12 mouse cellular contexts compared by ENCODE assay signal in genomic region chr14:54995457-54996138, GRCm38 (mm10). TPM values are rescaled to one million over a fixed set of nuclear protein-coding genes. Genes with fewer than 3 reads are reported as not detected.
DNase-seq lines count a peak whose midpoint lies in the region; ATAC-seq lines count a peak whose summit lies in the region.
"Had no signal": no experiment of that assay in that cellular context is flagged by ENCODE, and none has a peak within 500 bp of the region (broad histone marks: within the 10 kb centered on the region; RNA-seq: fewer than 3 reads in every experiment).

No protein-coding gene starts in this region.

- peaks cover 21% of the 10 kb centered on the region for H3K4me1 ChIP-seq in heart, embryonic 11.5 days (ENCODE audit: control insufficient read depth, insufficient read depth, low read length)

- peak overlapping the region; percentile 99 for H3K27ac ChIP-seq in heart, embryonic 11.5 days (ENCODE audit: low read depth, low read length)
- H3K27ac ChIP-seq: macrophage had no signal

- intact Hi-C loops in left cerebral cortex, postnatal 10 days (cut with DNase I), result loop anchor here (5.0 kb wide), 1 partner anchor 83 kb away; the partner anchor contains the start of gene Slc22a17

- 35% methylated on average over 14 of the region's 14 CpGs for WGBS in heart, embryonic 11.5 days (ENCODE audit: insufficient replicate concordance)

- peaks cover 7% of the 10 kb centered on the region; the same call in 1 of the 2 replicates for H3K27me3 ChIP-seq in heart, embryonic 11.5 days (ENCODE audit: control insufficient read depth, insufficient read depth, low read length)

- H3K4me2 ChIP-seq in heart, embryonic 11.5 days, result peak overlapping the region; percentile 70

- ATAC-seq in heart, embryonic 11.5 days (replicated peaks; ENCODE audit: insufficient number of reproducible peaks, low FRiP score, low TSS enrichment), result no peak
- ATAC-seq in erythroid progenitor cell, adult 5-6 weeks (replicated peaks; ENCODE audit: low FRiP score, poor library complexity, severe bottlenecking), result no peak

- H3K9me3 ChIP-seq in heart, embryonic 11.5 days (replicated peaks; ENCODE audit: control insufficient read depth, low read length), result no peaks in the 10 kb centered on the region

- peak overlapping the region; percentile 59 for H3K9ac ChIP-seq in heart, embryonic 11.5 days (ENCODE audit: low read depth, low read length)

- no peak for DNase-seq in heart, adult 9 months (ENCODE audit: low spot score in 2 of 2)
- peak; percentile 34 to 42 for DNase-seq in frontal cortex, postnatal 36 days (ENCODE audit: low spot score in 2 of 2)
- peak; percentile 42 to 60 for DNase-seq in left cerebral cortex, postnatal 10 days (ENCODE audit: extremely low spot score in 1 of 2, low spot score in 2 of 2)
- peak; percentile 44 for DNase-seq in right cerebral cortex, adult 18-20 months
- no peak for DNase-seq in thymus, postnatal 0 days (ENCODE audit: low spot score)
- DNase-seq in kidney, postnatal 10 days, result no peak
- DNase-seq: adrenal gland, postnatal 14 days had no signal

- H3K4me3 ChIP-seq in heart, embryonic 11.5 days (ENCODE audit: low read depth, low read length), result peak overlapping the region; percentile 18; the same call in 1 of the 2 replicates

- no peaks in the 10 kb centered on the region for H3K36me3 ChIP-seq in heart, embryonic 11.5 days (ENCODE audit: control insufficient read depth, insufficient read depth, low read length)

RNA-seq across cellular contexts. Expression of gene Myh7, which starts 1.2 kb away (rescaled TPM):
- polyA plus RNA-seq in heart, embryonic 11.5 days (2014; fragmentation: Nextera tagmentation; extraction: Ambion mirVana), result 3,446 and 4,122 TPM in 2 replicates
- 1 to 10 TPM; 5.4 to 5.5 TPM for total RNA-seq in left cerebral cortex, postnatal 10 days (2021)
- 0.49 and 0.55 TPM in 2 replicates for polyA plus RNA-seq in thymus, postnatal 0 days (2015; fragmentation: Nextera tagmentation; extraction: Ambion mirVana)
- total RNA-seq in erythroid progenitor cell, adult 5-6 weeks (2015; ENCODE audit: low replicate concordance), result not detected in 2 replicates
- total RNA-seq in erythroid progenitor cell, adult 5-6 weeks (2017; ENCODE audit: low replicate concordance), result not detected in 2 replicates
- polyA plus RNA-seq: macrophage had no signal

RNA-seq across cellular contexts. Expression of gene Gm17428, which starts 18.9 kb away (rescaled TPM):
- not detected in 2 replicates for polyA plus RNA-seq in heart, embryonic 11.5 days (2014; fragmentation: Nextera tagmentation; extraction: Ambion mirVana)
- total RNA-seq in left cerebral cortex, postnatal 10 days (2021), result not detected
- polyA plus RNA-seq in thymus, postnatal 0 days (2015; fragmentation: Nextera tagmentation; extraction: Ambion mirVana), result not detected in 2 replicates
- total RNA-seq in erythroid progenitor cell, adult 5-6 weeks (2015; ENCODE audit: low replicate concordance), result not detected in 2 replicates
- total RNA-seq in erythroid progenitor cell, adult 5-6 weeks (2017; ENCODE audit: low replicate concordance), result not detected in 2 replicates
- total RNA-seq: adrenal gland, postnatal 14 days; heart, postnatal 10 days had no signal
- polyA plus RNA-seq: macrophage; stomach, embryonic 16.5 days had no signal

RNA-seq across cellular contexts. Expression of gene Ngdn, which starts 19.7 kb away (rescaled TPM):
- polyA plus RNA-seq in heart, embryonic 11.5 days (2014; fragmentation: Nextera tagmentation; extraction: Ambion mirVana), result 60.3 and 62.1 TPM in 2 replicates
- 10 to 100 TPM; 21.5 to 26.8 TPM for total RNA-seq in left cerebral cortex, postnatal 10 days (2021)
- 128 and 129 TPM in 2 replicates for polyA plus RNA-seq in thymus, postnatal 0 days (2015; fragmentation: Nextera tagmentation; extraction: Ambion mirVana)
- total RNA-seq in erythroid progenitor cell, adult 5-6 weeks (2015; ENCODE audit: low replicate concordance), result 15.1 TPM in 2 replicates
- total RNA-seq in erythroid progenitor cell, adult 5-6 weeks (2017; ENCODE audit: low replicate concordance), result 4.4 and 10.7 TPM in 2 replicates

RNA-seq across cellular contexts. Expression of gene Myh6, which starts 28.9 kb away (rescaled TPM):
- 2,306 and 2,903 TPM in 2 replicates for polyA plus RNA-seq in heart, embryonic 11.5 days (2014; fragmentation: Nextera tagmentation; extraction: Ambion mirVana)
- 1 to 10 TPM; 2.2 to 3.8 TPM for total RNA-seq in left cerebral cortex, postnatal 10 days (2021)
- polyA plus RNA-seq in thymus, postnatal 0 days (2015; fragmentation: Nextera tagmentation; extraction: Ambion mirVana), result 0.34 and 0.35 TPM in 2 replicates
- total RNA-seq in erythroid progenitor cell, adult 5-6 weeks (2015; ENCODE audit: low replicate concordance), result not detected in 2 replicates
- not detected in 2 replicates for total RNA-seq in erythroid progenitor cell, adult 5-6 weeks (2017; ENCODE audit: low replicate concordance)
- polyA plus RNA-seq: macrophage had no signal

RNA-seq across cellular contexts. Expression of gene Cmtm5, which starts 59.5 kb away (rescaled TPM):
- polyA plus RNA-seq in heart, embryonic 11.5 days (2014; fragmentation: Nextera tagmentation; extraction: Ambion mirVana), result 0.49 and 0.90 TPM in 2 replicates
- 10 to 100 TPM; 23.5 to 25.2 TPM for total RNA-seq in left cerebral cortex, postnatal 10 days (2021)
- polyA plus RNA-seq in thymus, postnatal 0 days (2015; fragmentation: Nextera tagmentation; extraction: Ambion mirVana), result 0.22 TPM in 1 of 2 replicates, not detected in the other
- not detected in 2 replicates for total RNA-seq in erythroid progenitor cell, adult 5-6 weeks (2015; ENCODE audit: low replicate concordance)
- total RNA-seq in erythroid progenitor cell, adult 5-6 weeks (2017; ENCODE audit: low replicate concordance), result not detected in 2 replicates
- polyA plus RNA-seq: macrophage had no signal

Comparison
In these comparisons a context has a peak if more than half of its experiments do, and no peak if none do; other contexts are left out.
1. DNase-seq: peak in frontal cortex, postnatal 36 days (2 of 2), left cerebral cortex, postnatal 10 days (2 of 2) and right cerebral cortex, adult 18-20 months (single experiment); none in heart, adult 9 months (0 of 2), thymus, postnatal 0 days (single experiment) and kidney, postnatal 10 days (single experiment).
2. RNA of gene Myh7, which starts 1.2 kb away (total RNA-seq): 5.4 to 5.5 TPM in left cerebral cortex, postnatal 10 days; not detected in erythroid progenitor cell, adult 5-6 weeks; every median in the first group is over 4 times any median in the second.